Mouse (Mus musculus) MEL (cell line): ENCODE results near the gene Zfp827.

Source experiments
- CHD1 ChIP-seq: IDR thresholded peaks from 2 replicates; pipeline ENCODE4 v1.6.1; 2012; ENCODE audit warnings: low read depth, mild to moderate bottlenecking, inconsistent platforms, low read length, improper control_type of control experiment
- CTCF ChIP-seq, 3 experiments: IDR thresholded peaks in 2 of 3; conservative IDR thresholded peaks in 1 of 3; 2 replicates each; pipeline ENCODE4 v1.5.1; 2011 to 2012; ENCODE audit warnings: low read length in 3 of 3, low read depth in 2 of 3, mild to moderate bottlenecking in 2 of 3, improper control_type of control experiment in 1 of 3, inconsistent platforms in 1 of 3, mixed read lengths in 1 of 3, moderate library complexity in 1 of 3; ENCODE audit not compliant: control insufficient read depth in 1 of 3, insufficient read depth in 1 of 3, poor library complexity in 1 of 3, severe bottlenecking in 1 of 3
- EP300 ChIP-seq, 2 experiments: IDR thresholded peaks; 2 replicates each; pipeline ENCODE4 v1.6.1; 2011; ENCODE audit warnings: improper control_type of control experiment in 2 of 2, low read length in 2 of 2, low read depth in 1 of 2, mild to moderate bottlenecking in 1 of 2
- GATA1 ChIP-seq: IDR thresholded peaks from 2 replicates; pipeline ENCODE4 v1.6.1; 2011; ENCODE audit warnings: low read depth, low read length, improper control_type of control experiment
- HCFC1 ChIP-seq: IDR thresholded peaks from 2 replicates; pipeline ENCODE4 v1.6.1; 2012; ENCODE audit warnings: low read depth, mild to moderate bottlenecking, inconsistent platforms, low read length, improper control_type of control experiment, moderate library complexity
- JUND ChIP-seq: IDR thresholded peaks from 2 replicates; pipeline ENCODE4 v1.6.1; 2011; ENCODE audit warnings: low read depth, mild to moderate bottlenecking, improper control_type of control experiment, low read length
- KAT2A ChIP-seq: conservative IDR thresholded peaks from 2 replicates; pipeline ENCODE4 v1.6.1; 2012; ENCODE audit warnings: low read depth, low read length, improper control_type of control experiment, inconsistent platforms
- MEF2A ChIP-seq: IDR thresholded peaks from 2 replicates; pipeline ENCODE4 v1.6.1; 2014; ENCODE audit warnings: low read depth, mild to moderate bottlenecking, inconsistent platforms, low read length, improper control_type of control experiment; ENCODE audit not compliant: poor library complexity, insufficient replicate concordance, severe bottlenecking; ENCODE audit errors: extremely low read depth
- POLR2A ChIP-seq, 2 experiments: IDR thresholded peaks; 2 replicates each; pipeline ENCODE4 v1.6.1; 2011 to 2012; ENCODE audit warnings: low read length in 2 of 2, mild to moderate bottlenecking in 2 of 2, control low read depth in 1 of 2, improper control_type of control experiment in 1 of 2, low read depth in 1 of 2, moderate library complexity in 1 of 2; ENCODE audit not compliant: control insufficient read depth in 1 of 2, insufficient read depth in 1 of 2, poor library complexity in 1 of 2
- RAD21 ChIP-seq: IDR thresholded peaks from 2 replicates; pipeline ENCODE4 v1.6.1; 2011; ENCODE audit warnings: mild to moderate bottlenecking, low read depth, low read length, improper control_type of control experiment
- RCOR1 ChIP-seq: IDR thresholded peaks from 2 replicates; pipeline ENCODE4 v1.6.1; 2012; ENCODE audit warnings: low read depth, mild to moderate bottlenecking, inconsistent platforms, low read length, improper control_type of control experiment
- TCF12 ChIP-seq: IDR thresholded peaks from 2 replicates; pipeline ENCODE4 v1.6.1; 2014; ENCODE audit warnings: low read depth, mild to moderate bottlenecking, inconsistent platforms, low read length, improper control_type of control experiment, moderate library complexity
- ZC3H11A ChIP-seq: IDR thresholded peaks from 2 replicates; pipeline ENCODE4 v1.6.1; 2012; ENCODE audit warnings: low read depth, mild to moderate bottlenecking, inconsistent platforms, low read length, improper control_type of control experiment
- ZNF384 ChIP-seq: IDR thresholded peaks from 2 replicates; pipeline ENCODE4 v1.6.1; 2012; ENCODE audit warnings: low read depth, mild to moderate bottlenecking, inconsistent platforms, low read length, improper control_type of control experiment

DNA sequence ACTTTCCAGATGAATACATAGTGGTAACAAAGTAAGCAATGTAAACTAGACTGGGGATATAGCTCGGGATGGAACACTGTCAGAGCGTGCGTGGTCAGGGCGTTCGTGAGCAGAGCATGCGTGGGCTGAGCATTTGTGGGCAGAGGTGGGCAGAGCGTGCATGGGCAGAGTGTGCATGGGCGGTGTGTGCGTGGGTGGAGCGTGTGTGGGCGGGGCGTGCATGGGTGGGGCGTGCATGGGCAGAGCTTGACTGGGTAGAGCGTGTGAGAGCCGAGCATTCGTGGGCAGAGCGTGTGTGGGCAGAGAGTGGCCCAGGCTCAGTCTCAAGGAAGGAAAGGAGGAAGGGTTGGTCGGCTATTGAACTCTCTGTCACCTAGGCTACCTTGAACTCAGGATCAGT lies 84.2 kb downstream of the Zfp827 start:
- no peak for TF ChIP-seq CTCF (IDR thresholded peaks at IDR 0.05 in 2 of 3, conservative IDR thresholded peaks at IDR 0.05 in 1 of 3; ENCODE audit: control insufficient read depth in 1 of 3, insufficient read depth in 1 of 3, low read depth in 2 of 3, low read length in 3 of 3, poor library complexity in 1 of 3, severe bottlenecking in 1 of 3)
- no peak for TF ChIP-seq RCOR1
- no peak for TF ChIP-seq POLR2A (IDR thresholded peaks at IDR 0.05; ENCODE audit: control insufficient read depth in 1 of 2, insufficient read depth in 1 of 2, low read depth in 1 of 2, low read length in 2 of 2, poor library complexity in 1 of 2)
- no peak for TF ChIP-seq CHD1
- TF ChIP-seq GATA1: no peak
- no peak for TF ChIP-seq KAT2A
- TF ChIP-seq ZNF384: no peak
- no peak for TF ChIP-seq EP300 (IDR thresholded peaks at IDR 0.05; ENCODE audit: low read depth in 1 of 2, low read length in 2 of 2)
- no peak for TF ChIP-seq MEF2A
- no peak for TF ChIP-seq TCF12
- no peak for TF ChIP-seq RAD21
- TF ChIP-seq ZC3H11A: no peak
- TF ChIP-seq JUND: no peak
- no peak for TF ChIP-seq HCFC1
